Mouse (Mus musculus) intestine, embryonic 14.5 days (tissue): ENCODE measurements at regions not wholly inside any gene's neighbourhood (a gene's known extent, or its start where the extent isn't known, plus 50 kb on each side); places are given as distances from the start of the nearest gene placed in this dataset.
A peak's percentile ranks its signal among the peaks of the same experiment; 100 is the strongest.

Source experiments
- ATAC-seq: fragments of 200-750 bp; cut with Nextera tagmentation; replicated peaks from 2 replicates; pipeline ENCODE4 v1.8.0; 2017; ENCODE audit warnings: low read depth, moderate number of reproducible peaks, moderate TSS enrichment, moderate library complexity; ENCODE audit not compliant: low FRiP score, low TSS enrichment
- DNase-seq: peaks from one replicate; pipeline ENCODE4 v3.0.0-alpha.2; 2018; ENCODE audit warnings: low spot score
- H3K27ac ChIP-seq: fragments of 300-500 bp; sonication (generic); 2 replicates; pipeline ENCODE4 v1.5.1; 2014; ENCODE audit warnings: low read depth, mild to moderate bottlenecking, control low read depth
- H3K27me3 ChIP-seq: fragments of 300-500 bp; sonication (generic); replicated peaks from 2 replicates; pipeline ENCODE4 v1.6.1; 2014; ENCODE audit warnings: low read length, control low read depth; ENCODE audit not compliant: control insufficient read depth, insufficient read depth
- H3K36me3 ChIP-seq: fragments of 300-500 bp; sonication (generic); 2 replicates; pipeline ENCODE4 v1.6.1; 2014; ENCODE audit warnings: low read length, control low read depth; ENCODE audit not compliant: control insufficient read depth, insufficient read depth
- H3K4me1 ChIP-seq: fragments of 300-500 bp; sonication (generic); replicated peaks from 2 replicates; pipeline ENCODE4 v1.6.1; 2014; ENCODE audit warnings: low read length, control low read depth, mixed read lengths; ENCODE audit not compliant: control insufficient read depth, insufficient read depth
- H3K4me2 ChIP-seq: fragments of 300-500 bp; sonication (generic); 2 replicates; pipeline ENCODE4 v1.6.1; 2014; ENCODE audit warnings: low read length
- H3K4me3 ChIP-seq: fragments of 300-500 bp; sonication (generic); 2 replicates; pipeline ENCODE4 v1.5.1; 2014; ENCODE audit warnings: low read depth, low read length, control low read depth, mixed read lengths
- H3K9ac ChIP-seq: fragments of 300-500 bp; sonication (generic); 2 replicates; pipeline ENCODE4 v1.6.1; 2014; ENCODE audit warnings: mild to moderate bottlenecking, low read length
- H3K9me3 ChIP-seq: fragments of 300-500 bp; sonication (generic); 2 replicates; pipeline ENCODE4 v1.6.1; 2016; ENCODE audit warnings: low read length, control low read depth; ENCODE audit not compliant: control insufficient read depth
- WGBS: fragments of 180-500 bp; shearing (Covaris S2); extraction: QIAGEN DNeasy Blood & Tissue Kit; methylation state at CpG from one replicate; pipeline ENCODE4 v1.1.7; 2014; 5-methylcytosine and 5-hydroxymethylcytosine counted together

DNA sequence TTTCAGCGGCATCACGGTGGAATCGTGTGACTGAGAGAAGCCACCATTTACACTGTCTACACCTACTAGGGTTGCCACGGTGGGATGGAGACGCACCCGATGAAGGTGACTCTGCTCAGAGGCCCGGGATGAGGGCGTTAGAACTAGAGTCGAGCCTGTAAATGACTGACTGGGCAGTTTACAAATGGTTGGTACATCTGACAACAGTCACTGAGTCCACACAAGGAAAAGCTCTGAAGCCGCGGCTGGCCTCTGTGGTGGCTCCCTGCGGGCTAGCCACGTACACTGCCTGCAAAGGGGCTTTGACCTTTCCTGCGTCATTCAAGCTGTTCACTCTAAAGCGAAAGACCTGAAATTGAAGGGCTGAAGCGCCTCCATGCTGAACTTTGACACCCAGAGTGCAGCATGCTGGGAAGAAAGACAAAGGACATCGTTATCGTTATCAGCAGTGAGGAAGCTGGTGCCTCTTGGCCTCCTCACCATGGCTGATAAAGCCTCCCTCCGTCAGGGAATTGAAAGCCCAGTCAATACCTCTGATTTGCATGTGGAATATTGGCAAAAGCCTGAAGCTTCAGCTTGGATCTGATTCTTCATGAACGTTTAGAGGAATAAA, 462.1 kb upstream of the Arglu1 start:
- DNase-seq (no peak), ATAC-seq (no peak)
- 76% methylated on average over 20 of the region's 20 CpGs for WGBS
- Histone ChIP-seq H3K27ac (no peak overlapping the region), H3K9ac (no peak overlapping the region), H3K36me3 (no peaks in the 10 kb centered on the region), H3K4me3 (no peak overlapping the region), H3K4me2 (no peak overlapping the region), H3K9me3 (no peaks in the 10 kb centered on the region), H3K27me3 (no peaks in the 10 kb centered on the region), H3K4me1 (no peaks in the 10 kb centered on the region)

DNA sequence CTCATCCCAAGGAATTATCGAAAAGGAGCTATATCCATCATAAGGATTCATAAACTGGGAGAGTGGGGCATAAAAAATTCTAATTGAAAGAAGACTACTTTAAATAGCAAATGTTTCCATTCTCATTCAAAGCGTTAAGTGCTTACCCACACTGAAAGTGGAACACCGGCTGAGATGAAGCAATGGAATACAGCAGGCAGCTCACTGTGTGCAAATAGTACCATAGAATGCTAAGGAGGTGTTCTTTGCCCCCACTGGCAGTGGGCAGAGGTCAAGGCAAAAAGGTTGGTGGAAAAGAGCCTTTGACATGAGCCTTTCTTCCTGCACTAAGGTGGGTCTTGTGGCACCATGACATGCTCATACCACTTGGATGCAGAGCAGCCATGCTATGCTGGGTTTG, 454.0 kb upstream of the Arglu1 start:
- no peaks in the 10 kb centered on the region for H3K36me3 ChIP-seq
- DNase-seq (no peak), ATAC-seq (no peak)
- no peaks in the 10 kb centered on the region for H3K27me3 ChIP-seq
- H3K4me2 ChIP-seq: no peak overlapping the region
- H3K4me3 ChIP-seq: no peak overlapping the region
- 90% methylated on average over 3 of the region's 3 CpGs for WGBS
- no peak overlapping the region for H3K27ac ChIP-seq
- H3K9ac ChIP-seq: no peak overlapping the region
- no peaks in the 10 kb centered on the region for H3K9me3 ChIP-seq
- no peaks in the 10 kb centered on the region for H3K4me1 ChIP-seq

- DNase-seq: no peak
Measured at GRCm38 (mm10) chr8:9139781-9140180, 449.5 kb upstream of the Arglu1 start.

DNA sequence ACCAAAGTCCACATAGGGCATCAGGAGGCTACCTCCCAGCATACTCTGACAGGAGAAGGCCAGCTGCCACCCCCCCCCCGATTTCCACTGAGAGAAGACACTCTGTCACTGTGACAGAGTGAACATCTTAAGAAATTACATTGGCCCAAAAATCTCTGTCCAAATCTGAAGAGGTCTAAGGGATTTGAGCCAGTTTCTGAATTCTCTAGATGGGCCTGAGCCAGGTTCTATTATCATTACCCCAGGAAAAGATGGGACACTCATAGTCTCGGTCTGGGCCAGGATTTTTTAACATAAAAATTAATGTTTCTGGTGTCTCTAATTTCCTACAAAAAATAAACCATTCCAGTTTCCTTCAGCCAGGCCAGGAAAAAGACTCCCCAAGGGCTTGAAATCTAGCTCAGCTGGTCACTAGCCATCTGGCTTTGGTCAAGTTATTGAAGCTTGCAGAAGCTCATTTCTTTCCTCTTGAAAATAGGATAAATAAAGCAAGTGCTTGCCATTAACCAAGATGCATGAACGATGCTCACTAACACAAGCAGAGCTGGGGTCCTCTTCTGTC, 448.8 kb upstream of the Arglu1 start:
- no peak for ATAC-seq
- 46% methylated on average over 3 of the region's 3 CpGs for WGBS
- 0 out of 2 replicates have a peak overlapping the region, but pooled peaks have one; percentile 16 for H3K27ac ChIP-seq

More at GRCm38 (mm10) chr8:9139781-9140180, 449.5 kb upstream of the Arglu1 start:
- no peak overlapping the region for H3K27ac ChIP-seq
- H3K36me3 ChIP-seq: no peaks in the 10 kb centered on the region
- ATAC-seq: no peak
- no peaks in the 10 kb centered on the region for H3K27me3 ChIP-seq
- H3K4me3 ChIP-seq: no peak overlapping the region
- H3K4me1 ChIP-seq: no peaks in the 10 kb centered on the region
- H3K9me3 ChIP-seq: no peaks in the 10 kb centered on the region
- 60% methylated on average over 3 of the region's 3 CpGs for WGBS
- H3K9ac ChIP-seq: no peak overlapping the region
- H3K4me2 ChIP-seq: no peak overlapping the region

DNA sequence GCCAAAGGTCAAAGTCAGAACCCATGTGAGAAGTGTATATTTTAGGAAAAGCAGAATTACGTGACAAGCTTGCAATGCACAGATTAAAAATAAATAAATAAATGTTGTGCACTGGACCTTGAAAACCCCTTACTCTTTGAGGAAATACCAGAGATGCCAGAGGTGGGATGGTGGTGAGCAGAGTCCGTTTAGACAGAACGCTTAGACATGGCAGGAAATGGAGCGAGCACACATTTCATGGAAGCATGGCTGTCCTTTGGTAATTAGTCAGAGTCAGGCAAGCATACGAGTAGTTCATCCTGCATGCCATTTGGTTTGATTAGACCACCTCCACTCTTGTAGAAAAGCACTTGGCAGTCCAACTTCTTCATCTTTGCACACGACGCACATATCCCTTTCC, 443.4 kb upstream of the Arglu1 start:
- 46% methylated on average over 7 of the region's 7 CpGs for WGBS
- no peak overlapping the region for H3K9ac ChIP-seq
- ATAC-seq (no peak), DNase-seq (no peak)
- H3K4me2 ChIP-seq: no peak overlapping the region
- H3K4me1 ChIP-seq: 0 out of 2 replicates have a peak, but pooled peaks cover 3% of the 10 kb centered on the region
- H3K4me3 ChIP-seq: no peak overlapping the region
- H3K27ac ChIP-seq: no peak overlapping the region
- H3K9me3 ChIP-seq: no peaks in the 10 kb centered on the region
- H3K27me3 ChIP-seq: no peaks in the 10 kb centered on the region
- no peaks in the 10 kb centered on the region for H3K36me3 ChIP-seq

More for the DNA sequence above, 448.8 kb upstream of the Arglu1 start:
- DNase-seq: no peak
- Histone ChIP-seq H3K36me3 (no peaks in the 10 kb centered on the region), H3K27me3 (no peaks in the 10 kb centered on the region), H3K9me3 (no peaks in the 10 kb centered on the region), H3K4me3 (no peak overlapping the region), H3K4me2 (no peak overlapping the region), H3K9ac (no peak overlapping the region), H3K4me1 (no peaks in the 10 kb centered on the region)

GRCm38 (mm10) chr8:9132612-9133218, 442.4 kb upstream of the Arglu1 start:
- DNase-seq (no peak), ATAC-seq (no peak)
- no peak overlapping the region for H3K9ac ChIP-seq
- H3K27ac ChIP-seq: no peak overlapping the region
- H3K36me3 ChIP-seq: no peaks in the 10 kb centered on the region
- no peaks in the 10 kb centered on the region for H3K27me3 ChIP-seq
- no peak overlapping the region for H3K4me2 ChIP-seq
- WGBS: 78% methylated on average over 5 of the region's 5 CpGs
- no peak overlapping the region for H3K4me3 ChIP-seq
- H3K9me3 ChIP-seq: no peaks in the 10 kb centered on the region
- H3K4me1 ChIP-seq: 0 out of 2 replicates have a peak, but pooled peaks cover 3% of the 10 kb centered on the region

DNA sequence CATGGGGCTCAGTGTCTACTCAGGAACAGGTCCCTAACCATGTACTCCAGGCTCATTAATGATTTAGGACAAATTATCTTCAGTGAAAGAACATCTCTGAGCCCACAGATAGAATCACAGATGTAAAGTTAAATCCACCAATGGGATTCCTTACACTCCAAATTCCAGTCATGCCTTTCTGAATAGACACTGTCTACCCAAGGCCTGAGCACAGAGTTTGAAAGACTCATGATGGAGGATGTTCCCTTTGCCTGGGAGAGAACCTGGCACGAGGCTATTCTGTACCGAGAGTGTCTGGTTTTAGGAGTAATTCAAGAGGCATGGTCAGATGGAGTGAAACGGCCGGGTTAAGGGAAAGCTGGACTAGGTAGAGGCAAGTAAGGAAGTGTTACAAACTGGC, 440.9 kb upstream of the Arglu1 start:
- Histone ChIP-seq H3K4me1 (0 out of 2 replicates have a peak, but pooled peaks cover 3% of the 10 kb centered on the region), H3K27me3 (no peaks in the 10 kb centered on the region), H3K4me3 (no peak overlapping the region), H3K9ac (no peak overlapping the region), H3K4me2 (no peak overlapping the region), H3K27ac (no peak overlapping the region), H3K9me3 (no peaks in the 10 kb centered on the region), H3K36me3 (no peaks in the 10 kb centered on the region)
- ATAC-seq (no peak), DNase-seq (no peak)
- 61% methylated on average over 4 of the region's 4 CpGs for WGBS

DNA sequence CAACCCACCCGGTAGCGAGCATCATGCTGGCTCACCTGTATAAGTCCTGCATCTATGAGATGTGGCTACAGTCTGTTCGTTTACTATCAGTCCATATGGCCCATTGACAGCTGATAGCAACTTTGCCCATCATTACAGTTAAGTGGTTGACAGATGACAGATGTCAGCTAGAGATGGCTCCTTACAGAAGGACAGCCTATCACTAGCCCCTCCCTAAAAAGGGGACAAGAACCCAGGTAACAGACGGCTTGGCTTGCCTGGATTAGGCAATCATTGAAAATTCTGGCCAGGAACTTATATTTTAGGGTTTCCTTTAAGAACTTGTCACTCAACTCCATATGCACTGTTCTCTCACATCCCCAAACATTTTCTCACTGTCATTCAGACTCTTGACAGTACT, 434.2 kb upstream of the Arglu1 start:
- Histone ChIP-seq H3K27ac (no peak overlapping the region), H3K27me3 (no peaks in the 10 kb centered on the region), H3K4me1 (no peaks in the 10 kb centered on the region), H3K4me2 (no peak overlapping the region), H3K4me3 (no peak overlapping the region), H3K9me3 (no peaks in the 10 kb centered on the region), H3K9ac (no peak overlapping the region), H3K36me3 (no peaks in the 10 kb centered on the region)
- 85% methylated on average over 4 of the region's 4 CpGs for WGBS
- ATAC-seq (no peak), DNase-seq (no peak)
